8 mouse cellular contexts compared by ENCODE assay signal in genomic region chr7:19561765-19562642, GRCm38 (mm10). TPM values are rescaled to one million over a fixed set of nuclear protein-coding genes. Genes with fewer than 3 reads are reported as not detected.
DNase-seq lines count a peak whose midpoint lies in the region; ATAC-seq lines count a peak whose summit lies in the region.

No protein-coding gene starts in this region.

- peaks cover 16 to 50% of the 10 kb centered on the region in 2 experiments for H3K4me1 ChIP-seq in heart, embryonic 14.5 days (ENCODE audit: control insufficient read depth in 2 of 2, insufficient read depth in 2 of 2, low read length in 2 of 2)
- H3K4me1 ChIP-seq in liver, embryonic 12.5 days = peaks cover 74% of the 10 kb centered on the region

- H3K9ac ChIP-seq in heart, embryonic 14.5 days (ENCODE audit: low read length) = peak overlapping the region; percentile 97
- H3K9ac ChIP-seq in liver, embryonic 12.5 days = peak overlapping the region; percentile 99

- no peaks in the 10 kb centered on the region for H3K27me3 ChIP-seq in heart, embryonic 14.5 days (ENCODE audit: control insufficient read depth, insufficient read depth, low read length)
- no peaks in the 10 kb centered on the region for H3K27me3 ChIP-seq in liver, embryonic 12.5 days (replicated peaks)
- no peaks in the 10 kb centered on the region for H3K27me3 ChIP-seq in splenic B cell, adult 2 months (ENCODE audit: control insufficient read depth, insufficient read depth, low read length, poor library complexity, severe bottlenecking)

- peak; percentile 87 to 88 for DNase-seq in CD8-positive naive resting alpha-beta T cell, adult 2 months (ENCODE audit: low read depth in 2 of 2, low spot score in 2 of 2)
- peak; percentile 89 for DNase-seq in c-Kit-negative CD71-positive TER-119-positive erythroid progenitor cells, embryonic 14.5 days (ENCODE audit: low read depth, low spot score)
- DNase-seq in fibroblast of lung, adult 2 months (ENCODE audit: low read depth) = peak; percentile 69
- peak; percentile 97 for DNase-seq in kidney, postnatal 10 days
- peak; percentile 96 for DNase-seq in naive thymus-derived CD4-positive, alpha-beta T cell, adult 2 months (ENCODE audit: low read depth)
- peak; percentile 95 for DNase-seq in splenic B cell, adult 2 months (ENCODE audit: low read depth, low spot score)

- H3K4me3 ChIP-seq in heart, embryonic 14.5 days (ENCODE audit: control insufficient read depth in 1 of 2, insufficient read depth in 1 of 2, low read depth in 1 of 2, low read length in 2 of 2) = peak overlapping the region; percentile 75 to 98
- H3K4me3 ChIP-seq in liver, embryonic 12.5 days = peak overlapping the region; percentile 98

- H3K36me3 ChIP-seq in heart, embryonic 14.5 days (ENCODE audit: control insufficient read depth, insufficient read depth, low read length) = peaks cover 32% of the 10 kb centered on the region
- H3K36me3 ChIP-seq in liver, embryonic 12.5 days = peaks cover 55% of the 10 kb centered on the region
- peaks cover 6% of the 10 kb centered on the region for H3K36me3 ChIP-seq in splenic B cell, adult 2 months (ENCODE audit: control insufficient read depth, insufficient read depth, low read length, poor library complexity, severe bottlenecking)

- H3K4me2 ChIP-seq in heart, embryonic 14.5 days (ENCODE audit: low read length) = peak overlapping the region; percentile 95
- H3K4me2 ChIP-seq in liver, embryonic 12.5 days = peak overlapping the region; percentile 95

- H3K27ac ChIP-seq in heart, embryonic 14.5 days (replicated peaks in 1 of 2; ENCODE audit: control insufficient read depth in 1 of 2, insufficient read depth in 1 of 2, low read depth in 2 of 2, low read length in 2 of 2) = peak overlapping the region; percentile 87 to 88
- H3K27ac ChIP-seq in liver, embryonic 12.5 days = peak overlapping the region; percentile 95

- no peaks in the 10 kb centered on the region for H3K9me3 ChIP-seq in heart, embryonic 14.5 days (ENCODE audit: control insufficient read depth, low read length)
- H3K9me3 ChIP-seq in liver, embryonic 12.5 days (replicated peaks) = 0 out of 2 replicates have a peak, but pooled peaks cover 5% of the 10 kb centered on the region

- ATAC-seq in heart, embryonic 14.5 days (ENCODE audit: insufficient number of reproducible peaks, insufficient read depth, low FRiP score, low read depth) = peak; percentile 83
- peak; percentile 75 for ATAC-seq in liver, embryonic 12.5 days

- under 1% methylated on average over 100 of the region's 102 CpGs for WGBS in heart, embryonic 14.5 days
- under 1% methylated on average over 96 of the region's 102 CpGs for WGBS in liver, embryonic 12.5 days (ENCODE audit: insufficient replicate concordance)

RNA-seq across cellular contexts. Expression of gene Ppp1r37, which starts 0.9 kb away (rescaled TPM):
- polyA plus RNA-seq in heart, embryonic 14.5 days (2014; fragmentation: Nextera tagmentation; extraction: Ambion mirVana) = 2.9 and 5.3 TPM in 2 replicates
- 19.1 and 20.2 TPM in 2 replicates for polyA plus RNA-seq in liver, embryonic 12.5 days (2016; fragmentation: Nextera tagmentation; extraction: Ambion mirVana)

RNA-seq across cellular contexts. Expression of gene Zfp296, which starts 15.1 kb away (rescaled TPM):
- 0.13 and 0.38 TPM in 2 replicates for polyA plus RNA-seq in heart, embryonic 14.5 days (2014; fragmentation: Nextera tagmentation; extraction: Ambion mirVana)
- polyA plus RNA-seq in liver, embryonic 12.5 days (2016; fragmentation: Nextera tagmentation; extraction: Ambion mirVana) = 1.5 TPM in 2 replicates

RNA-seq across cellular contexts. Expression of gene Gemin7, which starts 15.4 kb away (rescaled TPM):
- 140 and 144 TPM in 2 replicates for polyA plus RNA-seq in heart, embryonic 14.5 days (2014; fragmentation: Nextera tagmentation; extraction: Ambion mirVana)
- polyA plus RNA-seq in liver, embryonic 12.5 days (2016; fragmentation: Nextera tagmentation; extraction: Ambion mirVana) = 101 TPM in 2 replicates

RNA-seq across cellular contexts. Expression of gene Clasrp, which starts 42.3 kb away (rescaled TPM):
- 26.6 and 29.2 TPM in 2 replicates for polyA plus RNA-seq in heart, embryonic 14.5 days (2014; fragmentation: Nextera tagmentation; extraction: Ambion mirVana)
- polyA plus RNA-seq in liver, embryonic 12.5 days (2016; fragmentation: Nextera tagmentation; extraction: Ambion mirVana) = 23.9 and 24.2 TPM in 2 replicates

RNA-seq across cellular contexts. Expression of gene Nkpd1, which starts 44.4 kb away (rescaled TPM):
- not detected in 2 replicates for polyA plus RNA-seq in heart, embryonic 14.5 days (2014; fragmentation: Nextera tagmentation; extraction: Ambion mirVana)
- not detected in 2 replicates for polyA plus RNA-seq in liver, embryonic 12.5 days (2016; fragmentation: Nextera tagmentation; extraction: Ambion mirVana)

Comparison
In these comparisons a context has a peak if more than half of its experiments do, and no peak if none do; other contexts are left out.
1. Peak in every context shown above with its lines: DNase-seq, ATAC-seq, H3K4me3 ChIP-seq and H3K27ac ChIP-seq.